Mouse (Mus musculus) A20 (cell line): ENCODE results near the gene Eya3.
"Not testable (repeated sequence)": the region's sequence is repeated elsewhere in the genome, so short reads cannot be mapped to it uniquely, and the experiment has no call there.

Experiments used
- DNase-seq: peaks from one replicate; pipeline ENCODE4 v3.0.0-alpha.2; 2011; ENCODE audit warnings: low read depth, low spot score

The Eya3 gene

DNA sequence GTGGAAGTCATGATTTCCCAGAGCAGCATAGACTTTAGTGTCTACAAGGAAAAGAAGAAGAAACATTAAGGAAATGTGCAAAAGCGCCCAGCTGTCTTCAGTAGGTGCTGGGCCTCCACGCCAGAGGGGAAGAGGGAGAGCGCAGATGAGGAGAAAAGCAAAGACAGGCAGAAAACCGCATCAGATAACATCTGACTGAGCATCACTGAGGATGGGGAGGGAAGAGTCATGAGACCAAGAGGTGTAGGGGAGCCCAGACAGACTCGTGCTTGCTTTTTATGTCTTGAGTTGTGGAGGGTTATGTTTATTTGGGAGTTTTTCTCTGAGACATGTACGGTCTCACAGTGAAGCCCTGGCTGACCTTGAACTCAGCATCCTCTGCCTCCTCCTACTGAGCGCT lies 102.7 kb downstream of the Eya3 start:
- no peak for DNase-seq

DNA sequence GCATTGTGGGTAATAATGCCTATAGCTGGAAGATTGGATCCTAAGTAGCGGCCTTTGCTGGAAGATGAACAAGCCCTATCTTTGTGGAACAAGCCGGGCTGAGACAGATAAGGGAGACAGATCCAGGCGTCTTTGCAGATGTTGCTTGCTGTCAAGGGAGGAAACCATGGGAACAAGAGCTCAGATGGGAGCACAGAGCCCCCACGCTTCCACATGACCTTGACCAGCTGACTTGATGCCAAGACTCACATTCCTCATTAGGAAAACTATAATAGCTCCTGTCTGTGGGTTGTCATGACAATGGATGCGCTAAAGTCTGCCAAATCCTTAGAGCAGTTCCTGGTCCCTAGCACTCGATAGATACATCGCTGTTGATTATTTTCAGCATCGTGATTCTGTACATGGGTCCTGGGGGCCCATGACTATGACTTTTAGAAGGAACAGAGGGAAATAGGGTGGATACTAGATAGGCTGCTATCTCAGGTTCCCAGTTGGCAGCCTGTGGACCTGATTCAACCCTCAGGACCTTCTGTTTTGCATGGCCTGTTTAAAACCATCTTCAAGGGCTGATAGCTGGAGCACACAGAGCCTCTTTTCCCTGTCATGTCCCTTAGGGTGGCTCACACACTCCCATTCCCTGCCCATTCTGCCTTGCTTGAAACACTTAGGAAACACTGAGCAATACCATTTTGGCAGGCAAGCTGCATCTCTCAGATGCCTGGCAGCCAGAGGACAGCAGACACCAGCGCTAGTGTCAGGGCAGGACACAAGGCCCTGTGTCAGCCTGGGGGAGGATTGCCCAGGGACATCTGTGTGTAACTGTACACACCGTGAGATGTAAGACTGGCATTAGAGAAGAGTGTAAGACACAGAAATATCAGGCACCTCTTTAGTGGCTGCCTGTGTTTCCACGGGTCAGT lies 105.5 kb downstream of the Eya3 start:
- no peak for DNase-seq

DNA sequence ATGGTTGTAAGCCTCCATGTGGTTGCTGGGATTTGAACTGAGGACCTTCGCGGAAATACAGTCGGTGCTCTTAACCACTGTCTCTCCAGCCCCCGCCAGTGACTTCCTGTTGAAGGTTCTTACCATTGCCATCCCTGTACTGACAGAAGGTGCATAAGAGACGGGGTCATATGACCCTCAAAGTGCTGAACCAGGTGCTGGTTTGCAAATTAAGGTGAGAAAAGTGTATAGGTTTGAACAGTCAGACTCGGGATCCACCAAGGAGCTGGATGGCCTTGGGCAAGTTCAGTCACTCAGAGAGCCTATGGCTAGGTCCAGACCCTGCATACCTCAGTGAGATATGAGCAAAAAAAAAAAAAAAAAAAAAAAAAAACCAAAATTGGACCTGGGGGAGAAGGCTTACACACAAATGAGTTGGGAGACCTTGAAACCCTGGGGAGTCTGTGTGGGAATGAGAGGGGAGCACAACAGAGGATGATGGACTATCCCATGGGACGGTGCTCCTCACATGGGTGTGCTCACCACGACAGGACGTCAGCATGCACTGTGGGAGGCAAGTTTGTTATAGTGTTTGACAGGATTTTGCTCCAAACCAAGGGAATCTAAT lies 108.2 kb downstream of the Eya3 start:
- DNase-seq, result no peak

DNA sequence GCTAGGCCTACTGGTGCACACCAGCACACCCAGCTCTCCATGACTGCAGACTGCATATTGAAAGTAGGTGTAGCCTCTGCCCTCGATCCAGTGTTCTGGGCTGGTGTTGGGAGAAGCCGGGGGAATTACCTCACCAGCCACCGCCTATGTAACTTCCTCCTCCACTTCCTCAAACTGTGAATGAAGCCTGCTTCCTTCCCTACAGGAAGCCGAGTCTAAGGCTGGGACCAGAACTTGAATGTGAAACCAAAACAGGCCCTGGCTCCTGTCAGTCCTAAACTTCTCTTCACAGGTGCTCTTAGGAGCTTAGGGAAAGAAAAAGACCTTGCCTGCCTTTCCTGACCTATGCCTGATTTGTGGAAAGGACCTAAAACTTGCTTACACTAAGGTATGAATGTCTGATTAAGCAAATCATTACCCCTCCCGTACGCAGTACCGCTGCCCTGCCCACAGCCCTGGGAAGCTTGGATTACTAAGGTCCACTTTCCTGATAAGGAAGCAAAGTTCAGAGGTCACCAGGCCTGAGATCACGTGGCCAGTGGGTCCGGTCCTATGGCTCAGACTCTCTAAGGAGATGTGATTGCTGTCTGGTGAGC lies 109.0 kb downstream of the Eya3 start:
- DNase-seq, result peak; percentile 75

DNA sequence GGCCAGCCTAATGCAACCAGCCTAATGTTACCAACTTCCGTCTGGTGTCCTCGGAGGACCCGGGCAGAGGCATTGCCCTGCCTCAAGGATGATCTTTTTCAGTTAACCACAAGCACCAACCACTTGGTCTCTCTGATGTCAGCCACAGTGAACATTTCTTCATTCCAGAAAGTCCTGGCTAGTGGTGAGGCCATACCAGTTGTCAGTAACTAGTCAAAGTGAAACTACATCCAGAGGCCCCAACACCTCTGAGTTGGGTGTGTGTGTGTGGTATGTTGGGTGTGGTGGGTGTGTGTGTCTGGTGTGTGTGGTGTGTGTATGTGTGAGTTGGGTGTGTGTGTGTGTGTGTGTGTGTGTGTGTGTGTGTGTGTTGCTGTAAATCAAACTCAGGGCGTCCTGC lies 110.0 kb downstream of the Eya3 start:
- DNase-seq, result peak; percentile 27

DNA sequence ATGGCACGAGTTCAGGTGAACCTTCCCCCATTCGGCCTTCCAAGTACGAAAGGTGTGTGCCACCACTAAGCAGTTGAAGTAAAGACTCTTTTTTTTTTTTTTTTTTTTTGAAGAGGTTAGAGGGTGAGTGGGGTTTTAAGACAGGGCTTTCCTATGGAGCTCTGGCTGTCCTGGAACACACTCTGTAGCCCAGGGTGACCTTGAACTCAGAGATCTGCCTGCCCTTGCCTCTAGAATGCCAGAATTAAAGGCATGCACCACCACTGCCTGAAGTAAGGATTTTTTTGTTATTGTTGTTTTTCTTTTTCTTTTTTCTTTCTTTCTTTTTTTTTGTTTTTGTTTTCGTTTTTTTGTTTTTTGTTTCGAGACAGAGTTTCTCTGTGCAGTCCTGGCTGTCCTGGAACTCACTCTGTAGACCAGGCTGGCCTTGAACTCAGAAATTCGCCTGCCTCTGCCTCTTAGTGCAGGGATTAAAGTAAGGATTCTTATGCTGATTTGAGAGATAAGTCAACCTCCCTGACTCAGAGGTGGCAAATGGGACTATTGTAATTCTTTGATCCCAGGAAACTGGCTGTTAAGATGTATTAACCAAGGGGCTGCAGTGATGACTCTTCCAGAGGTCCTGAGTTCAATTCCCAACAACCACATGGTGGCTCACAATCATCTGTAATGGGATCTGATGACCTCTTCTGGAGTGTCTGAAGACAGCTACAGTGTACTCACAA lies 110.6 kb downstream of the Eya3 start:
- DNase-seq, result no peak

DNA sequence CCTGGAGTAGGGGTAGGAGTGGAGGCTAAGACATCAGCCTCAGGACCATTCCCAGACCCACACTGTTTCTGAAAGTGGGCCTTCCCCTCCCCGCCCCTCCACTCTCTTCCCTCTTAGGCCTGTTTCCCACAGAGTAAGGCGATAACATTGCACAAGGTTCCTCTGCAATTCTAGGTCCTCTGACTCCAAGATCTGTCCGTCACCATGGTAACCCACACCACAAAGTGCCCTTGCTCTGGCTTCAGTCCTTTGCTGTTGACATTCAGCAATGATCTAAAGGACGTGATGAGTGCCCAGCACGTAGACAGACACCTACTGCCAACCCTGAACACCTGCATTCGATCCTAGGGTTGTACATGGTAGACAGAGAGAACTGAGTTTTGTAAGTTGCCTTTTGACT lies 114.2 kb downstream of the Eya3 start:
- DNase-seq, result no peak

DNA sequence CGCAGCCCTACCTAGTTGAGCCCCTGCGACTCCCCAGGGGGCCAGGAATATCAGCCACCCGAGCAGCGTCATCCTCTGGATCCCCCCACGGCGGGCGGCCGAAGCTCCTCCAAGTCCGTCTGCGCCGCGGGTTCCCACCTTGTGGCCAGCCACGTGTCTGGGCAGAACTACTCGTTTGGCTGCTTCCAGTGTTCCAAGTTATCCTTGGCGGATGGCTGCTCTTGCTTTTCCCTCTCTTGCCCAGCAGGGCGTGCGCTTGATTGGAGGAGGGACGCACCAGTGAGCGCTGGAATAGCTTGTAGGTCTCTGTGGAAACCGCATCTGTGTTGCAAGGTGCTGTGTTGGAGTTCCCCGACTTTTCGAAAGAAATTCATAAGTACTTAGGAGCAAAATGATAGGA lies 118.2 kb downstream of the Eya3 start, which contains the start of gene Smpdl3b:
Smpdl3b (minus strand) TSS at position 279 of the 400 bp plus-strand sequence.
- peak; percentile 65 for DNase-seq

DNA sequence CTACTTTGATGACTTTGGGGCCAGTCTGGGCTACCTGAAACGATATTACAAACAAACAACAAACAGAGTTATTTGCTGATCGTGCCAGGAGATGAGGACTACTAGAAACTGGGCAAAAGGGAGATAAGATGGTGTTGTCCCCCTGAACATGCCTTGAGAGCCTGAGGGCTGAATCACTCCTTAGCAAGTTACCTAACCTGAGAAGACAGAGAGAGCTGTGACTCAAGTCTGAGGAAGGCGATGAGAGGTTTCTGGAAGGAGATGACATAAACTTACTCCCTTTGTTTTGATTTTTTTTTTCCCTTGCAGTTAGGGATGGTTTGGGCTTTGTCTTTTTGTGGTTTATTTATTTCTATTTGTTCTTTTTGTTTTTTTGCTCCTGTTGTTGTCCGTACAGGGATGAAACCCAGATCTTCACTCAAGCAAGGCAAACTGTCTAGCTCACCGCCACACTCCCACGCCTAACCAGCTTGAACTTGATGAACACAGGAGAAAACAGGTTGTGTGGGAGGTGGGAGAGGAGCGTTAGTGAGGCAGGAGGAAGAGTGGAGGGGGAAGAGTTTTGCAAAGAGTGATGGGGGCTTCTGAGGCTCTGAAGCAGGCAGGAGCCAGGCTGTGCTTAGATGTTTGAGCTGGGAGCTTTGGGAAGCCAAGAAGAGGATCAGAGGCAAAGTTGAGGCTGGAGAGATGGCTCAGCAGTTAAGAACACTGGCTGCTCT lies 119.0 kb downstream of the Eya3 start:
- DNase-seq, result no peak

DNA sequence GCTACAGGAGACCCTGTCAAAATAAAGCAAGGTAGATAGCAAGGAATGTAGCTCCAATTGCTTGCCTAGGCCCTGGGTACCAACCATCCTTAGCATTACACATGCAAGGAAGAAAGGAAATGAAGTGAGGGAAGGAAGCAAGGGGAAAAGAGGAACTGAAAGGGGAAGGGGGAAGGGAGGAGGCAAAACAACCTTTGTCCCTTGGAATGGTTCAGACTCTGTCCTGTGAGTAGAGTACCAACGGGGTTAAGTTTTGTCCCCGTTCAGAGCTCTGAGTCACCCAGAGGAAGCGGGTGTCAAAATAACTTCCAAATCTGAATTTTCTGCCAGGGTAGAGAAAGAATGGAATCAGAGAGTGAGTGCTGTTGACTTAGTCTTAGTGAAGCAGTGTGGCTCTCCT lies 121.5 kb downstream of the Eya3 start:
- peak; percentile 36 for DNase-seq

DNA sequence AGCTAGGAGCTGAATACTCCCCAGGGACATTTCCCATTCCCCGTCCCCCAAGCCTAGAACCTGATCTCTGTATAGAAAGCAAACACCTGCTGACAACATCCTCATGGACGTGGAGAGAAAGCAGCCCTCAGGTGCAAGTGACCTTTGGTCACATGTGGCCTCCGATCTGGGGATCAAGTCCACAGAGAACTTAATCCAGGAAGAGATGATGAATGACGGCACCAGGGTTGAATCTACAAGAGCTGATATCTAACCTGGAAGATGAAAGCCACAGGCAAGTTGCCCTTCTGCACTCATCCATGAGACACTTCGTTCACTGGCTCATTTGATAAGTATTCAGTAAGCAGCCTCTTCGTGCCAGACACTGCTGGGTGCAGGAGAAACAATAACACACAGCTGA lies 123.8 kb downstream of the Eya3 start:
- no peak for DNase-seq

DNA sequence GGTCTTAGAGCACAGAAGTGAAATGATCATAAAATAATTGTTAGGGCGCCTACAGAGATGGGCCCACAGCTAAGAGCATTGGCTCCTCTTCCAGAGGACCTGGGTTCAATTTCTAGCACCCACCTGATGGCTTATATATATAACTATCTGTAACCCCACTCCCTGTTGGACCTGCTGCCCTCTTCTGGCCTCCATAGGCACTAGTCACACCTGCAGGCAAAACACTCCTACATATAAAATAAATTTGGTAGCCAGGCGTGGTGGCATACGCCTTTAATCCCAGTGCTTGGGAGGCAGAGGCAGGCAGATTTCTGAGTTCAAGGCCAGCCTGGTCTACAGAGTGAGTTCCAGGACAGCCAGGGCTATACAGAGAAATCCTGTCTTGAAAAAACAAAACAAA lies 124.3 kb downstream of the Eya3 start:
- DNase-seq, result not testable (repeated sequence)

DNA sequence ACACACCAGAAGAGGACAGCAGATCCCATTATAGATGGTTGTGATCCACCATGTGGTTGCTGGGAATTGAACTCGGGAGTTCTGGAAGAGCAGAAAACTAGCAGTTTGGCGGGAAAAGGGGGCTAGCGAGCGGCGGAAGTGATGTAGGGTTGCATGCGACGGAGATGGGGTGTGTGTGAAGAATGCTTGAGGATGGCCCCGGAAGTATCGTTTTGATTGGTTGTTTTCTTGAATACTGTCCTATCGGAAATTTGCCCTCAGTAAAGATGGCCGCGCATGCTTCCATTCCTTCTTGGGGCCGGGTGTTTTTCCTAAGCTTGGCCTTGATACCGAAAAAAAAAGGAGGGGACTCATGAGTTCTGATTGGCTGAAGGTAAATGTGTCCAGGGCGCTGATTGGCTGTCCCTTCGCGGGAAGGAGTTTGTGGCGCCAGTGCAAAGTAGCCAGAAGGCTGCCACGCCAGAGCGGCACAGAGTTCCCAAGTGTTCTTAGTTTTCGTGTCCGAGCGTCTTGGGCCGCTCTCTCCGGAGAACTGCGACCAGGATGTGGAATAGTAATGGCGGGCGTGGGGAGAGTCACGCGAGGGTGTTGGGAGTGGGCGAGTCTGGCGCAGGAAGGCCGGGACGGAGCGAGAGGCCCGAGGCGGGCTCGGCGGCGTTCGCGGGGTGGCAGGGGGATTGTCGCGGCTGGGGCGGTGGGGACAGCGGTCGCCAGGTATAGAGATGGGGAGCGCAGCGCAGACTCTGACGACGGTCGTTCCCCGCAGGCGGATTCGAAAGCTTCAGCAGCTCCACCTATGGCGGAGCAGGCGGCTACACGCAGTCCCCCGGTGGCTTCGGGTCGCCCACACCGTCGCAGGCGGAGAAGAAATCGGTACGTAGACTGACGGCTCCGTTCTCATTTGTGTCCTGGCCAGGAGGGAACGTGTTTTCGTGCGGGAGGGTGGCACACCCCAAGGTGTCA lies 129.4 kb downstream of the Eya3 start, which contains the start of gene Rpa2:
Rpa2 (plus strand) TSS at position 419 of the 963 bp plus-strand sequence.
- DNase-seq, result peak; percentile 100

DNA sequence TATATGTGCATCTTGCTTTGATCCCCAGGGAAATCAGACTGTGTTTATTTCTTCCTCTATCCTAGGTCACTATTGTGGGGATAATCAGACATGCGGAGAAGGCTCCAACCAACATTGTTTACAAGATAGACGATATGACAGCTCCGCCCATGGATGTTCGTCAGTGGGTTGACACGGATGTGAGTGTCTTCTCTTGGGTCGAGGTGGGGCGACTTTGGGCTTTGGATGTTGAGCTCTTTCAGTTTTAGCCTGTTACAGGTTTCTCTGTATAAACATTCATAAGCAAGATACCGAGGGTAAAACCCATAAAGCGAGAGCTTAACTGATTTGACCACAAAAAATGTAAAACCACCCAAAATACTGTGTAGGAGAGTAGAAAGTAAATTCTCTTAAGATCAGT lies 133.0 kb downstream of the Eya3 start:
- no peak for DNase-seq
